Mouse (Mus musculus): Measurements from ENCODE around the gene Actn1.

- TF ChIP-seq GATA1 (IDR thresholded peaks at IDR 0.05; ENCODE audit: borderline replicate concordance, low read length): no peak
- no peak for TF ChIP-seq FLI1 (IDR thresholded peaks at IDR 0.05; ENCODE audit: low read length)
These were observed 125.0 kb downstream of the Actn1 start for GRCm38 (mm10) chr12:80135173-80135572.
